Mouse (Mus musculus) subcutaneous adipose tissue, adult 2 months (tissue): ENCODE data around the gene Otop3. TPM values are rescaled to one million over a fixed set of nuclear protein-coding genes. Genes with fewer than 3 reads are reported as not detected.

ENCODE experiments used
- polyA plus RNA-seq: library from polyadenylated mRNA; depleted of rRNA; stranded (reverse); fragments of >200 nt; gene quantifications from 2 replicates; pipeline ENCODE4 v1.2.3, GENCODE M21; 2012; ENCODE audit warnings: low replicate concordance; rRNA removed

The Otop3 gene
- 0.12 TPM in 1 of 2 replicates, not detected in the other for polyA plus RNA-seq

DNA sequence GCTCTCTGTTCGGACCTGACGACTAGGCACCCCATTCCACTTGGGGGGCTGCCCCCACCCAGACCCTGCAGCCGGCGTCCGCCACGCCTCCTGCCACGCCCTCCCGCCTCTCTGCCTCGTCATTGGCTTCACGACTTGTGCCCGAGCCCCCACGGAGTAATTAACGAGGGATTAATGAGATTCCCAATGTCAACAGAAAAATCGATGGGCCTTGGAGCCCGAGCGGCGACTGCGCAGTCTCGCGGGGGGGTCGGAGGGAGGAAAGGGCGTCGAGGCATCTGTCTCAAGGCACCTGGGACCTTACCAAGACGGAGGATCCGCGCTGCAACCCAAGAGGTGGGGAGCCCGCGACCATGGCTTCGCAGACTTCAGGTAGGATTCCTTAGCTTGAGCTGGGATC is at the start of gene Otop3:
Gene Otop3, plus strand, starts transcription at position 201 of the 400 bp plus-strand sequence.

DNA sequence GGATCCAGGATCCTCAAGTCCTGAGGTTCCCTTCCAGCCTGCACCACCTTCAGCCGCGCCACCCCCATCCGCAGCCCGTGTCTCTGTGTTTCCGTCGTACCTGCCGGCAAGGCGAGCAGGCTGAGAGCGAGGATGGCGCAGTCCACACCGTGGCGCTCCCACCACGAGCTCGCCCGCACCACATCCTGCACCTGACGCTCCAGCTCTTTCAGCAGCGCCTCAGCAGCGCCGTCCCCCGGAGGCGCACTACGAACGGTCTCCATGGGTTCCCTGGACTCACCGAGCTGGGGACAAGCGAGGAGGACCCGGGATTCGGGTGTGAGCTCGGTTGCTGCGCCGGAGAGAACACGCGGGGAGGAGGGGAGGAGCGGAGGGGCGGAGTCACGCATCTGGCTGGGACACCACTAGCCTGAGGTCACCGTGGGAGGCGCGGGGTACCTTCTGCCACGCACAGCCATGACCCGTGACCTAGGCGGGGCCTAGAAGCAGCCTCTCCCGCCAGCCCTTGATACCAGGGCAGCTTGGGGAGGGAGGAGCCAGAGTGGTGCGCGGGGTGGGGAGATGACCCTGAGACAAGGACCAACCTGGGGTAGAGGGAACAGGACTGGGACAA is 37.2 kb upstream of the Otop3 start, which contains the start of gene Fads6:
Gene Fads6, minus strand, starts transcription at position 450 of the 613 bp plus-strand sequence.

DNA sequence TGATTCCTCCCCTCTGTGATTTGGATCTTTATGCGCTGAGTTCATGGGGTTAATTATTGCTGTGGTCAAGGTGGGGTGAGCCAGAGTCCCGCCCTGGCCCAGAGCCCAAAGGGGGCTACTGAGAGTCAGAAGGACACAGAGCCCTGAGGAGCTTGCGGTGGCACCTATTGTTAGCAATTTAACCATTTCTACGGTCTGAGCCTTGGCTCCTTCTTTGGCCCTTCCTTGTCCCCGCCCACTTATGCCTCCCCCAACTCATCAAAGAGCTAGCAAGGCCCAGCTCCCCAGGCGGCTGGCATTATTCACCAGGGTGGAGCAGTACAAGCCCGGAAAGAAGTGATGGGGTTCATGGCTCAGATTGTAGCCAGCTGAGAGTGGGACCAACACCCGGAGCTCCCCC is 27.7 kb upstream of the Otop3 start, which contains the start of gene Otop2:
Gene Otop2, plus strand, starts transcription at position 301 of the 400 bp plus-strand sequence.

DNA sequence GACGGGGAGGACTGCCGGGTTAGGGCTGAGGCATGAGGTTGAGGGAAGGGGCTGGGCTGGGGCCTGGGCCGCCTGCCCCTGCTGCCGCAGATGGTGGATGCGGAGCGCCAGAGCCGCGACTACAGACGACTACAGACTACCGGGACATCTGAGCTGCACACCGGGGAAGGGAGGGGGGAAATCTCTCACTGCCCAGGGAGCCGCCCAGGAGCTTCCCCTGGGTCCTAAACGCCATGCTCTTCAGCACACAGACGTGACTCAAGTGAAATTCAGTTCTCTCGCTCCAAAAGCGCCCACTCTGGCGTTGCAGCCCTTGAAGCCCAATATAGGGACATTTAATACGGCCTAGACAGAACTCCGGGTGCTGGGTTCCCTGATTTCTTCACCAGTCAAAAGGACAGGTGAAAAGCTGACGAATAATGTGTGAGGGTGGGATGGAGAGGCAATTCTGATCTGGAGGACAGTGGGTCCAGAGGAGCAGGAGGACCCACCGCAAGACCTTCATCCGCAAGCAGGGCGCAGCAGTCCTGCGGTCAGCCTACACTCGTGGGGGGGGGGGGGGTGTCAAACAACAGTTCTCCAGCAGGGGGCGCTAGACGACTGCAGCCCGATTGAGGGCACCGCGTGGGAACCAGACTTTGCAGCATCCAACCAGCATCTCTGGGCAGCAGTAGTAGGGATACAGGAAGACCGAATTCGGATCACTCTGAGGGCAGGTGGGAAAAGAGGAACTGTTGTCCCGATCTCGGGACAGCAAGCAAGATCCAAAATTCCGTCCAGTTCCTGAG is 12.4 kb upstream of the Otop3 start, which contains the start of gene Ush1g:
Gene Ush1g, minus strand, starts transcription at position 136 of the 788 bp plus-strand sequence.

DNA sequence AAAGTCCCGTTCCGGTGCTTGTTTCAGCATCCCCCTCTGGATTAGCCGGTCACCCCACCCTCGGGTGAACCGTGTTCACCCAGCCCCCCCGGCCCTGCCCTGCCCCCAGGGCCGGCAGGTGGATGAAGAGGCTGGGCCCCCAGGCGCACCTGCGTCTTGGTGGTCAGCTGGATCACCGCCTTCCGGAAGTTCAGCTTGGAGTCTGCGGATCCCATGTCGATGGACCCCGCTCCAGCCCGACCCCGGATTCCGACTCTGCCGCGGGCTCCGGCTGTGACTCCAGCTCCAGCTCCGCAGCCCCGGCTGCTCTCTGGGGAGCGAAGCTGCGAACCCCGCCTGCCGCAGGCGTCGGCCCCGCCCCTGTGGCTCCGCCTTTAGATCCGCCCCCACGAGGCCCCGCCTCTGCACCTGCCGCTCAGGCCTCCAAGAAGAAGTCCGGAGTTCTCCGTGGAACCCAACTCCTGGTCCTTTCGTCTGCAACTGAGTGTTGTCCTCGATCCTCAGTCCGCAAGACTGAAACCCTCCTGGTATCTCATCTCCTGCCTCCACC is 32.9 kb downstream of the Otop3 start, which contains the start of gene Hid1:
Gene Hid1, minus strand, starts transcription at position 362 of the 550 bp plus-strand sequence.

DNA sequence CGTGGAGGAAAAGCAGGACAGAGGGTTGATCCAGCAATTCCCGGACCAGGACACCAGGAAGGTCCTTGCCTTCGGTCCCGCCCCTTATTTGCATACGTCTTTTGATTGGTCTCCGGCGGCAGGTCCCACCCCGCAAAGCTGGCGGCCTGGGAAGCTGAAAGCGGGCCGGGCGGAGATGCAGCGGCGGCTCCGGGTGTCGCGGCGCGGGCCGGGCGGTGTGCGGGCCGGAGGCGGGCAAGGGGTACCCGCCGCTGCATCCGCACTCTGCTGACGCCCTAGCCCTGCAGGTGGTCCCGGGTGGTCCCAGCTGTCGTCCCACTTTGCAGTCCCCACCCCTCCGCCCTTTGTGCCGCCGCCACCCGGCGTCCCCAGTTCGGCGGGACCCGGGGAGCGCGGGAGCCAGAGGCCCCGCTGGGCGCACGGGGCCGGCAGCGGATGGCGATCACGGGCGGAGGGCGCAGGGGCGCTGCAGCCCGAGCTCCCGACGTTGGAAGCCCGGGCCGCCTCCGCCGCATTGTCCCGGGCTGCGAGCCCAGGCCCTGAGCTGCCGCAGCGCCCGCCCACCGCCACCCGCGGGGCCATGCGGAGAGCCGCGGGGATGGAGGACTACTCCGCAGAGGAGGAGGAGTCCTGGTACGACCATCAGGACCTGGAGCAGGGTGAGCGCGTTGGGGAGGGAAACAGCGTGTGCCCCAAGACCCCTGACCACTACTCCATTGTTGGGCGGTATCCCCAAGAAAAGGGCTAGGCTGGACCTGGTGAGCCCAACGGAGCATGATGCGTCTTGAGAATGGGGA is 47.4 kb downstream of the Otop3 start, which contains the start of gene Cdr2l:
Gene Cdr2l, plus strand, starts transcription at position 174 of the 797 bp plus-strand sequence.

Other genes with a start within 250 kb of the Otop3 start
- gene Rab37, start 243.3 kb upstream of the Otop3 start, polyA plus RNA-seq = 0.99 and 1.1 TPM in 2 replicates
- 0.75 and 6.3 TPM in 2 replicates for gene Cd300lf, start 200.7 kb upstream of the Otop3 start, polyA plus RNA-seq
- 12.4 and 42.5 TPM in 2 replicates for gene Slc9a3r1, start 171.4 kb upstream of the Otop3 start, polyA plus RNA-seq
- gene Tmem104, start 147.2 kb upstream of the Otop3 start, polyA plus RNA-seq = 20.1 and 31.2 TPM in 2 replicates
- 21.8 and 40.5 TPM in 2 replicates for gene Nat9, start 146.9 kb upstream of the Otop3 start, polyA plus RNA-seq
- gene Grin2c, start 67.5 kb upstream of the Otop3 start, polyA plus RNA-seq = 0.12 TPM in 1 of 2 replicates, not detected in the other
- 16.6 and 17.8 TPM in 2 replicates for gene Fdxr, start 57.7 kb upstream of the Otop3 start, polyA plus RNA-seq
- 1.9 and 3.5 TPM in 2 replicates for gene Fads6, start 37.1 kb upstream of the Otop3 start, polyA plus RNA-seq
- not detected in 2 replicates for gene Otop2, start 27.6 kb upstream of the Otop3 start, polyA plus RNA-seq
- 0.04 TPM in 1 of 2 replicates, not detected in the other for gene Ush1g, start 12.7 kb upstream of the Otop3 start, polyA plus RNA-seq
- gene Hid1, start 33.0 kb downstream of the Otop3 start, polyA plus RNA-seq = 14.8 and 23.9 TPM in 2 replicates
- 16.6 and 43.4 TPM in 2 replicates for gene Cdr2l, start 47.2 kb downstream of the Otop3 start, polyA plus RNA-seq
- gene Mrpl58, start 69.0 kb downstream of the Otop3 start, polyA plus RNA-seq = 79.4 and 110 TPM in 2 replicates
- gene Atp5h, start 85.2 kb downstream of the Otop3 start, polyA plus RNA-seq = 141 and 187 TPM in 2 replicates
- 39.0 and 44.5 TPM in 2 replicates for gene Kctd2, start 85.4 kb downstream of the Otop3 start, polyA plus RNA-seq
- gene Trim80, start 105.8 kb downstream of the Otop3 start, polyA plus RNA-seq = 0.09 and 0.72 TPM in 2 replicates
- 0.06 and 0.07 TPM in 2 replicates for gene Slc16a5, start 127.7 kb downstream of the Otop3 start, polyA plus RNA-seq
- gene Armc7, start 140.9 kb downstream of the Otop3 start, polyA plus RNA-seq = 6.1 and 10.5 TPM in 2 replicates
- 56.8 and 74.4 TPM in 2 replicates for gene Nt5c, start 157.1 kb downstream of the Otop3 start, polyA plus RNA-seq
- 150 and 187 TPM in 2 replicates for gene Jpt1, start 179.7 kb downstream of the Otop3 start, polyA plus RNA-seq
- 69.6 and 81.1 TPM in 2 replicates for gene Sumo2, start 201.5 kb downstream of the Otop3 start, polyA plus RNA-seq
- gene Nup85, start 229.7 kb downstream of the Otop3 start, polyA plus RNA-seq = 38.8 and 75.0 TPM in 2 replicates